Mouse (Mus musculus): ENCODE results near the gene Plagl1.

Gene Plagl1

GRCm38 (mm10) chr10:13133850-13134249 lies 73.5 kb downstream of the Plagl1 start:
- no peak for DNase-seq (ENCODE audit: low read depth, low spot score)

GRCm38 (mm10) chr10:13135276-13135675 lies 75.0 kb downstream of the Plagl1 start:
- no peak for DNase-seq (ENCODE audit: low read depth, low spot score)

GRCm38 (mm10) chr10:13135751-13136150 lies 75.4 kb downstream of the Plagl1 start:
- DNase-seq (ENCODE audit: low read depth, low spot score): no peak

GRCm38 (mm10) chr10:13137906-13138305 lies 77.6 kb downstream of the Plagl1 start:
- DNase-seq (ENCODE audit: low read depth, low spot score): no peak

- no peak for DNase-seq (ENCODE audit: low read depth, low spot score)
These were observed 80.1 kb downstream of the Plagl1 start for GRCm38 (mm10) chr10:13140434-13140833.

- DNase-seq (ENCODE audit: low read depth, low spot score): no peak
These were observed 90.1 kb downstream of the Plagl1 start for GRCm38 (mm10) chr10:13150435-13150834.

- no peak for DNase-seq (ENCODE audit: low read depth, low spot score)
These were observed 91.0 kb downstream of the Plagl1 start for GRCm38 (mm10) chr10:13151353-13151752.

GRCm38 (mm10) chr10:13152811-13153364 lies 92.6 kb downstream of the Plagl1 start:
- no peak for DNase-seq (ENCODE audit: low read depth, low spot score)

- DNase-seq (ENCODE audit: low read depth, low spot score): no peak
These were observed 95.1 kb downstream of the Plagl1 start for GRCm38 (mm10) chr10:13155377-13155776.

GRCm38 (mm10) chr10:13160913-13161312 lies 100.6 kb downstream of the Plagl1 start:
- no peak for DNase-seq (ENCODE audit: low read depth, low spot score)

GRCm38 (mm10) chr10:13162031-13162430 lies 101.7 kb downstream of the Plagl1 start:
- DNase-seq (ENCODE audit: low read depth, low spot score): no peak

- DNase-seq (ENCODE audit: low read depth, low spot score): no peak
These were observed 108.2 kb downstream of the Plagl1 start for GRCm38 (mm10) chr10:13168461-13168860.

- no peak for DNase-seq (ENCODE audit: low read depth, low spot score)
These were observed 110.6 kb downstream of the Plagl1 start for GRCm38 (mm10) chr10:13170739-13171448.

- no peak for DNase-seq (ENCODE audit: low read depth, low spot score)
These were observed 111.2 kb downstream of the Plagl1 start for GRCm38 (mm10) chr10:13171461-13171860.

GRCm38 (mm10) chr10:13172798-13173221 lies 112.5 kb downstream of the Plagl1 start:
- no peak for DNase-seq (ENCODE audit: low read depth, low spot score)

- no peak for DNase-seq (ENCODE audit: low read depth, low spot score)
These were observed 115.6 kb downstream of the Plagl1 start for GRCm38 (mm10) chr10:13175866-13176265.

GRCm38 (mm10) chr10:13177973-13178624 lies 117.8 kb downstream of the Plagl1 start, which contains the start of gene Zc2hc1b:
Zc2hc1b (minus strand) TSS chr10:13178023.
- no peak for DNase-seq (ENCODE audit: low read depth, low spot score)

GRCm38 (mm10) chr10:13180211-13180610 lies 119.9 kb downstream of the Plagl1 start:
- DNase-seq (ENCODE audit: low read depth, low spot score): no peak

Data from CD4-positive, CD25-positive, alpha-beta regulatory T cell, adult 2 months (primary cell).